Mouse (Mus musculus) midbrain, postnatal 0 days (tissue): ENCODE measurements around the gene Rassf1. TPM values are rescaled to one million over a fixed set of nuclear protein-coding genes. Genes with fewer than 3 reads are reported as not detected.

Experiments
- ATAC-seq: fragments of 200-750 bp; cut with Nextera tagmentation; 2 replicates; pipeline ENCODE4 v1.8.0; 2017; ENCODE audit warnings: moderate number of reproducible peaks, mild to moderate bottlenecking, moderate TSS enrichment, moderate library complexity; ENCODE audit not compliant: low FRiP score
- DNase-seq: peaks from one replicate; pipeline ENCODE4 v3.0.0-alpha.2; 2015; ENCODE audit warnings: low spot score
- H3K27ac ChIP-seq: fragments of 300-500 bp; sonication (generic); 2 replicates; pipeline ENCODE4 v1.5.1; 2014; ENCODE audit warnings: low read depth, mild to moderate bottlenecking, low read length, mixed read lengths
- H3K27me3 ChIP-seq: fragments of 300-500 bp; sonication (generic); 2 replicates; pipeline ENCODE4 v1.6.1; 2014; ENCODE audit warnings: low read length, control low read depth, mixed read lengths; ENCODE audit not compliant: insufficient read depth
- H3K36me3 ChIP-seq: fragments of 300-500 bp; sonication (generic); 2 replicates; pipeline ENCODE4 v1.6.1; 2014; ENCODE audit warnings: low read length, control low read depth, mixed read lengths; ENCODE audit not compliant: insufficient read depth
- H3K4me1 ChIP-seq: fragments of 300-500 bp; sonication (generic); 2 replicates; pipeline ENCODE4 v1.6.1; 2014; ENCODE audit warnings: mild to moderate bottlenecking, control low read depth, antibody characterized with exemption, low read length, mixed read lengths; ENCODE audit not compliant: insufficient read depth
- H3K4me2 ChIP-seq: fragments of 300-500 bp; sonication (generic); 2 replicates; pipeline ENCODE4 v1.6.1; 2014; ENCODE audit warnings: low read depth, mild to moderate bottlenecking, low read length, mixed read lengths; ENCODE audit not compliant: poor library complexity, severe bottlenecking
- H3K4me3 ChIP-seq: fragments of 300-500 bp; sonication (generic); 2 replicates; pipeline ENCODE4 v1.5.1; 2014; ENCODE audit warnings: low read depth, mild to moderate bottlenecking, low read length, moderate library complexity
- H3K9ac ChIP-seq: fragments of 300-500 bp; sonication (generic); replicated peaks from 2 replicates; pipeline ENCODE4 v1.6.1; 2014; ENCODE audit warnings: mild to moderate bottlenecking, low read length, moderate library complexity, mixed read lengths; ENCODE audit not compliant: poor library complexity, severe bottlenecking
- H3K9me3 ChIP-seq: fragments of 300-500 bp; sonication (generic); 2 replicates; pipeline ENCODE4 v1.6.1; 2016; ENCODE audit warnings: low read length, control low read depth
- CTCF ChIP-seq: IDR thresholded peaks from 2 replicates; pipeline ENCODE4 v1.5.1; 2016; ENCODE audit warnings: antibody characterized with exemption, mild to moderate bottlenecking
- WGBS: fragments of 180-500 bp; shearing (Covaris S2); extraction: QIAGEN DNeasy Blood & Tissue Kit; methylation state at CpG from one replicate; pipeline ENCODE4 v1.1.7; 2014; 5-methylcytosine and 5-hydroxymethylcytosine counted together
- polyA plus RNA-seq: library from polyadenylated mRNA; unstranded; fragments of >200 nt; fragmentation: Nextera tagmentation; extraction: Ambion mirVana; gene quantifications from 2 replicates; pipeline ENCODE4 v1.2.1, GENCODE M21; 2015
- total RNA-seq: library from RNA; depleted of rRNA; stranded (reverse); fragments of >200 nt; gene quantifications from 2 replicates; pipeline ENCODE4 v1.2.3, GENCODE M21; 2014

Rassf1 gene
- total and polyA plus RNA-seq, 2 experiments from 2014 or later = 21.1 to 33.4 TPM

- no peak for TF ChIP-seq CTCF
- H3K36me3 ChIP-seq = peaks cover 7% of the 10 kb centered on the region; the same call in 1 of the 2 replicates
- no peaks in the 10 kb centered on the region for H3K4me1 ChIP-seq
- H3K9me3 ChIP-seq = no peaks in the 10 kb centered on the region
- no peak overlapping the region for H3K9ac ChIP-seq
- H3K4me3 ChIP-seq = no peak overlapping the region
- H3K27ac ChIP-seq = no peak overlapping the region
- DNase-seq (no peak), ATAC-seq (no peak)
- H3K27me3 ChIP-seq = no peaks in the 10 kb centered on the region
- H3K4me2 ChIP-seq = no peak overlapping the region
- 86% methylated on average over 5 of the region's 5 CpGs for WGBS
These were observed 47.0 kb downstream of the Rassf1 start for GRCm38 (mm10) chr9:107598385-107598784.

GRCm38 (mm10) chr9:107599433-107599832 lies 48.1 kb downstream of the Rassf1 start:
- no peak for TF ChIP-seq CTCF
- H3K27ac ChIP-seq = no peak overlapping the region
- no peak overlapping the region for H3K9ac ChIP-seq
- no peaks in the 10 kb centered on the region for H3K4me1 ChIP-seq
- no peak for ATAC-seq
- no peaks in the 10 kb centered on the region for H3K9me3 ChIP-seq
- no peaks in the 10 kb centered on the region for H3K27me3 ChIP-seq
- DNase-seq = no peak
- H3K4me3 ChIP-seq = no peak overlapping the region
- H3K4me2 ChIP-seq = no peak overlapping the region
- WGBS = 93% methylated on average over 9 of the region's 9 CpGs
- H3K36me3 ChIP-seq = no peaks in the 10 kb centered on the region

GRCm38 (mm10) chr9:107599842-107600241 lies 48.5 kb downstream of the Rassf1 start:
- no peak overlapping the region for H3K9ac ChIP-seq
- no peak for ATAC-seq
- H3K4me1 ChIP-seq = no peaks in the 10 kb centered on the region
- WGBS = 77% methylated on average over 14 of the region's 14 CpGs
- no peaks in the 10 kb centered on the region for H3K27me3 ChIP-seq
- no peaks in the 10 kb centered on the region for H3K36me3 ChIP-seq
- H3K9me3 ChIP-seq = no peaks in the 10 kb centered on the region
- H3K4me3 ChIP-seq = no peak overlapping the region
- TF ChIP-seq CTCF = no peak
- H3K4me2 ChIP-seq = no peak overlapping the region
- no peak overlapping the region for H3K27ac ChIP-seq
- no peak for DNase-seq

DNA sequence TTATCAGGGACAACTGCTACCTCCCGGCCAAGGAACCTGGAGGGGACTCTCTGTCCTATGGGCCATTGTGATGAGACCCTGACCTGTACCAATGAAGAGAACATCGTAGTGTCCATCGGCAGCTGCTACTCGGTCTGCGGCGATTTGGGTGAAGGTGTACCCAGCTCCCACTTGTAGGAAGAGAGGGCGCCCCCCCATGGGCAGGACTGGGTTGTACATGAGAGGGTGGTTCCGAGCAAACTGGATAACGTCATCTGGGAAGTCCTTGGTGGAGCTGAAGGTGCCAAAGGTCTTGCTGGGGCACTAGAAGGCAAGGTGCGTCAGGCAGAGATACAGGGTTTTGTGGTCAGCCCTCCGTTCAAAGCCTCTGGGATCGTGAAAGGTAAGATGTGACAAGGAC lies 49.4 kb downstream of the Rassf1 start:
- no peak for DNase-seq
- TF ChIP-seq CTCF = peak; percentile 32
- H3K9me3 ChIP-seq = no peaks in the 10 kb centered on the region
- H3K4me3 ChIP-seq = no peak overlapping the region
- no peaks in the 10 kb centered on the region for H3K27me3 ChIP-seq
- no peak overlapping the region for H3K9ac ChIP-seq
- H3K36me3 ChIP-seq = no peaks in the 10 kb centered on the region
- WGBS = 85% methylated on average over 12 of the region's 12 CpGs
- no peaks in the 10 kb centered on the region for H3K4me1 ChIP-seq
- H3K27ac ChIP-seq = no peak overlapping the region
- ATAC-seq = no peak
- no peak overlapping the region for H3K4me2 ChIP-seq

- H3K4me1 ChIP-seq = no peaks in the 10 kb centered on the region
- no peak overlapping the region for H3K4me2 ChIP-seq
- H3K36me3 ChIP-seq = no peaks in the 10 kb centered on the region
- no peaks in the 10 kb centered on the region for H3K27me3 ChIP-seq
- H3K4me3 ChIP-seq = no peak overlapping the region
- TF ChIP-seq CTCF = no peak
- no peak overlapping the region for H3K27ac ChIP-seq
- H3K9me3 ChIP-seq = no peaks in the 10 kb centered on the region
- ATAC-seq (no peak), DNase-seq (no peak)
- 86% methylated on average over 11 of the region's 11 CpGs for WGBS
- H3K9ac ChIP-seq = no peak overlapping the region
These were observed 49.9 kb downstream of the Rassf1 start for GRCm38 (mm10) chr9:107601275-107601674.

GRCm38 (mm10) chr9:107602068-107602648 lies 50.8 kb downstream of the Rassf1 start:
- ATAC-seq = 0 out of 2 replicates have a peak, but pooled peaks have one; percentile 39
- WGBS = 12% methylated on average over 10 of the region's 10 CpGs
- Histone ChIP-seq H3K27ac (peak overlapping the region; percentile 19; the same call in 1 of the 2 replicates), H3K36me3 (no peaks in the 10 kb centered on the region), H3K4me3 (no peak overlapping the region), H3K9me3 (no peaks in the 10 kb centered on the region), H3K27me3 (no peaks in the 10 kb centered on the region), H3K9ac (no peak overlapping the region), H3K4me2 (no peak overlapping the region), H3K4me1 (no peaks in the 10 kb centered on the region)
- TF ChIP-seq CTCF = peak; percentile 99
- peak; percentile 92 for DNase-seq
